Mouse (Mus musculus): ENCODE results near the gene 1600012H06Rik. TPM values are rescaled to one million over a fixed set of nuclear protein-coding genes. Genes with fewer than 3 reads are reported as not detected.
"Not testable (repeated sequence)": the region's sequence is repeated elsewhere in the genome, so short reads cannot be mapped to it uniquely, and the experiment has no call there.

1600012H06Rik gene
- total RNA-seq (2021) = 10 to 100 TPM; 13.2 to 15.8 TPM
- long read RNA-seq, experiment 1, transcript 1600012H06Rik-202 (2 exons, 2,523 nt) = minor isoform, 9 of 31 reads
- long read RNA-seq, experiment 1, transcript 1600012H06Rik-201 (2 exons, 2,506 nt) = major isoform, 13 of 31 reads
- long read RNA-seq, experiment 1, partial matches to known transcripts = 0 of 31 reads
- long read RNA-seq, experiment 1, other reads (novel, unspliced or antisense) = 9 of 31 reads
- long read RNA-seq, experiment 2, transcript 1600012H06Rik-201 (2 exons, 2,506 nt) = minor isoform, 8 of 33 reads
- long read RNA-seq, experiment 2, transcript 1600012H06Rik-202 (2 exons, 2,523 nt) = major isoform, 13 of 33 reads
- long read RNA-seq, experiment 2, partial matches to known transcripts = 0 of 33 reads
- long read RNA-seq, experiment 2, other reads (novel, unspliced or antisense) = 12 of 33 reads

DNA sequence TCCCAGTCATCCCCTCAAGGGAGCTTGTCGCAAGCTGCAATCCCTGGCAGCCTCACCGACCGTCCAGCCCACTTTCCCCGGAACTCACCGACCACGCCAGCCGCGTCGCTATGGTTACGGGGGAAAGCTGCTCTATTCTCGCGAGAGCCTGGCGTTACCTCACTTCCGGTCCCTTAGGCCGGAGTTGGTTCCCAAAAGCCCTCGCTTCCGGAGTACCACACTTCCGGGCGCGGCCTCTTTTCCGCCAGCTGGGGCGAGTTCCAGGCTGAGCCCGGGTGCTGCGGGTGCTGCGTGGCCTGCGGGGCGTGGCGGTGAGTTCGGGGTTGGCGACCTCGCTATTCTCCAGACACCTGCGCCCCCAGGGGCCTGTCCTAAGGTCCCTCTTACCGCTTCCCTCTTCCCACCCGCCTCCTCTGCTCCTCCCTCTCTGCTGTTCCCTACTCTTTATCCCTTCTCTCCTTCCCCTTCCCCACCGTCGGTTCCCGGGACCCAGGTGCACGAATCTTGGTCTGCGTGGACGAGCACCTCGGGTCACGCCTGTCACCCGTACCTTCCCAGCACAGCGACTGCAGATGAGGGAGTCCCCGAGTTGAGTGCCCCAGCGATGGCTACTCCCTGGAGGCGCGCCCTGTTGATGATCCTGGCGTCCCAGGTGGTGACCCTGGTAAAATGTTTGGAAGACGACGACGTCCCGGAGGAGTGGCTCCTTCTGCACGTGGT is at the start of gene 1600012H06Rik, which contains the start of gene Wdr27:
Gene 1600012H06Rik, plus strand, starts transcription at position 176 of the 720 bp plus-strand sequence.
Gene Wdr27, minus strand, starts transcription at position 150 of the 720 bp plus-strand sequence.
- DNase-seq = peak; percentile 100
- intact Hi-C loops (cut with DNase I; ENCODE audit: low total_unique reads) = no loop called here

DNA sequence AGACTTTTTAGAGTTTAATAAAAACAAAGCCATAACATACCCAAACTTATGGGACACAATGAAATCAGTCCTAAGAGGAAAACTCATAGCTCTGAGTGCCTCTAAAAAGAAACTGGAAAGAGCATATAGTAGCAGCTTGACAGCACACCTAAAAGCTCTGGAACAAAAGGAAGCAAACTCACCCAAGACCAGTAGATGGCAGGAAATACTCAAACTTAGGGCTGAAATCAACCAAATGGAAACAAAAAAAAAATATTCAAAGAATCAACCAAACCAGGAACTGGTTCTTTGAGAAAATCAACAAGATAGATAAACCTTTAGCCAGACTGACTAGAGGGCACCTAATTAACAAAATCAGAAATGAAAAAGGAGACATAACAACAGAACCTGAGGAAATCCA is 47.9 kb upstream of the 1600012H06Rik start:
- DNase-seq; intact Hi-C loops (cut with DNase I; ENCODE audit: low total_unique reads): not testable (repeated sequence)

DNA sequence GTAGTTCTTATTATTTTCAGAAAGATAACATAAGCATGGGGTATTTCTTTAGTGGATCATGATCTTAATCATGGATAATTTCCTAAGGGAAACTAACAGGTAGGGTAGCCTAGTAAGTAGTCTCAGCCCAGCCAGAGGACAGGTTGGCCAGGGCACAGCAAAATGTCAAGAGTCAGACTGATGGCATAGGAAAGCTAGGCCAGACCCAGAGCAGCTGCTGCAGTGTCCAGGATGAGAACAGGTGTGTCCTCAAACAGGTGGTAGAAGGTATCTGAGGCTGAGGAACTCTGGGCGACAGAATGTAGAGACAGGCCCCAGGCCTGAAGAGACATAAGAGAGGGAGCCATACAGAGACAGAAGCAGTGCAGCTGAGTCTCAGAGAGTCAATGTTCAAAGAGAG is 44.0 kb upstream of the 1600012H06Rik start:
- intact Hi-C loops (cut with DNase I; ENCODE audit: low total_unique reads) = no loop called here
- DNase-seq = no peak

DNA sequence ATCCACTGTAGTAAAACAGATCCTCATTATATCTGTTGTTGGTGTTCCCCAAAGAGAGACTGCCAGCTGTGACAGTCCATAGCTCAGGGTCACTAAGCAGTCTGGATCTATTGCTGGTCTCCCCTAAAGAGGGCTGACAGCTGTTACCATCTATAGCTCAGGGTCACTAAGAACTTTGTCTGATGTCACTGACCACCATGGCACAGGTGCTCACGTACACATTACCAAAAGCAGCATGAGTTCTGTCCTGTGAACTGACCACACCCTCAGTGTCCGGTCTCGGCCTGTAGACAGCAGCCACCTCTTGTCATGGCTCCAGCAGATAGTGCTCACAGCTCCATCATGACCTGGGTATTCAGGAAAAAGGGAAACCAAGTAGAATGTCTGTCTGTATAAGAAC is 39.8 kb upstream of the 1600012H06Rik start:
- DNase-seq = no peak
- intact Hi-C loops (cut with DNase I; ENCODE audit: low total_unique reads) = loop anchor here (10.0 kb wide), 1 partner anchor 668 kb away; no protein-coding TSS in a partner anchor

DNA sequence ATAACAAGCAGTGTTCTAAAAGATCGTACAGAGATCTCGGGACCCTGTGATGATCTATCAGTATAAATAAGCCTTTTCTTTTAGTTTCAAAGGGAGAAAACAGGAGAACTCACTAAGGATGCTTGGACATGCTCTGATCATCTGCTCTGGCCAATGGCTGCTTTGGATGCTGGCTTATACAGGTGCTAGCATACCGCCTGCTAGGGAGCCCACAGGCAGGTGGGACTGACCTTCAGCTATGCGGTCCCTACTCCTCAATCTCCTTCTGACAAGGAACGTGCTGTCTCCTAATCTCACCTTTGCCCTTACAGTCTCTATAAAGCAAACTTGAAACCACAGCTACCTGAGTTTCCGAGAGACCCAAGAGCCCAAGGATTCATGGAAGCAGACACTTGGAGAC is 38.8 kb upstream of the 1600012H06Rik start:
- DNase-seq = no peak
- intact Hi-C loops (cut with DNase I; ENCODE audit: low total_unique reads) = loop anchor here (2.0 to 10.0 kb wide), 2 partner anchors 379 to 669 kb away; no protein-coding TSS in a partner anchor

DNA sequence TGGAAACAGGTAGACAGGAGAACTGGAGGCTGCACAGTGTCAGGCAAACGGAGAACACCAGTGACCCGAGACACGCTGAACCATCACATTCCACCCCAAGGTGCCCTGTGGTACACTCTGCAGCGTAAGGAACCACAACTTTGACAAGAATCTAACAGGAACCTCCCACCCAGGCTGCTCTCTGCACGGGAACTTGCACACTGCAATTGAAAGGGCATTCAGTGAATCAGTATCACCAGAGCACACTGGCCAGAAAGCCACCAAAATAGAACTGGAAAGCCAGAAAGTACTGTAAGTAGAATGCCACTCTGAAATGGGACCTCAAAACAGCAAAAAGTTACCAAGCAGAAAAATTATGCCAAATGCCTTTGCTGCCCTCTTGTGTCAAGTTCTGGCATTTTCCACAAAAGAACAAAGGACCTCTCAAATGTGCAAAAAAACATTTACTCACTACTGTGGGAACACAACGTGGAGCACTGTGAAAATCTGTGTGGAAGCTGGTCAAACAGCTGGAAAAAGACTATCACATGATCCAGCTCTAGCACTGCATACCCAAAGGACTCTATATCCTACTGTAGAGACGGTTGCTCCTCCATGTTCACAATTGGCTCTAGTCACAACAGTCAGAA is 38.2 kb upstream of the 1600012H06Rik start:
- DNase-seq = peak; percentile 35
- intact Hi-C loops (cut with DNase I; ENCODE audit: low total_unique reads) = loop anchor here (2.0 to 10.0 kb wide), 3 partner anchors 362 to 670 kb away; no protein-coding TSS in a partner anchor

DNA sequence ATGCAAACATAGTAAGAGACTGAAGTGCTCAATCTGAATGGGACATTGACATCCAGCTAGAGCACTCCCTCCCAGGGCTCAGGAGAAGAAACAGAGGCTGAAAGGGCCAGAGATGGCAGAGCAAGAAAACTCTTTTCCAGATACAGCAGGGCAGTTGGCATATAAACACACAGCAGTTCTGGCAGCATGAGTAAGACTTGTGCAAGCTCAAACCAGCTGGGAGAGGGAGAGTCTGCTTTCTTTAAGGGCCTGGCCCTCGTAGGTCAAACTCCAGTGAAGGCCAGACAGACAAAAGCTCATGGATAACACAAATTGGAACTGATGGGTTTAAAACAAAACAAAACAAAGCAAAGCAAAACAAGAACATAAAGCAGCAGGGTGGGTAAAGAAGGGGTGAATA is 36.4 kb upstream of the 1600012H06Rik start:
- intact Hi-C loops (cut with DNase I; ENCODE audit: low total_unique reads) = loop anchor here (5.0 to 10.0 kb wide), 2 partner anchors 364 to 672 kb away; no protein-coding TSS in a partner anchor
- no peak for DNase-seq

DNA sequence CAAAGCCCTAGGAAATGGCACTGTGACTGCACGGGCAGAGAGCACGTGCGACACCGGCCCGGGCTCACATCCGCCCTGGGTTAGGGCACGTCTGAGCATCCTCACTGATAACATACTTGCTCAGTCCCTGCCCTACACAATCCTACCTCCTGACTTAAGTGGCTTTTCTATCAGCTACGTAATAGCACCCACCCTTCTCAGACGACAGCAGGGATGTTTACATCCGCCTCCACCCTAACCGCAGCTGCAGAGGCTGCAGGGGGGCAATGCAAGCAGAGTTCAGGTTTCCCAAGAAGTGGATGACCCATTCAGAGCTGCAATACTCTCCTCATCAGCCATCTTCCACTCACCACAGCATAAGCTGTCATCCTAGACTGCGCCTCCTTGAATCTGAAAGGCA is 35.8 kb upstream of the 1600012H06Rik start:
- intact Hi-C loops (cut with DNase I; ENCODE audit: low total_unique reads) = loop anchor here (5.0 to 10.0 kb wide), 2 partner anchors 365 to 672 kb away; no protein-coding TSS in a partner anchor

DNA sequence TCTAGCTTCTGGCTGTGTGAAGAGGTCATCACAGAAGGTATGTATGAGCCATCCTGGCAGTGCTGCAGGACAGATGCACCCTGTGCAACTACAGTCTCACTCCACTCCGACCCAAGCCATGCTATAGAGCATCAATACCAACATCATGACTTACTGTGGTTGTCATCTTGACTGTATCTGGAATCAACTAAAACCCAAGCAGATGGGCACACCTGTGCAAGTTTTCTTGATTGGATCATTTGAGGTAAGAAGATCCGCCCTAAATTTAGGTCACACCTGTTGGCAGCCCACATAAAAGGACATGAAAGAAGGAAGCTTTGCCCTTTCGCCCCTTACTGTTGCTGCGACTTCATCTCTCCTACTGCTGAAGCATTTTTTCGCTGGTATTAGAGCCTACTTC is 33.7 kb upstream of the 1600012H06Rik start:
- intact Hi-C loops (cut with DNase I; ENCODE audit: low total_unique reads) = loop anchor here (5.0 to 10.0 kb wide), 2 partner anchors 367 to 675 kb away; no protein-coding TSS in a partner anchor
- DNase-seq = no peak

More for the DNA sequence above, 35.8 kb upstream of the 1600012H06Rik start:
- no peak for DNase-seq

DNA sequence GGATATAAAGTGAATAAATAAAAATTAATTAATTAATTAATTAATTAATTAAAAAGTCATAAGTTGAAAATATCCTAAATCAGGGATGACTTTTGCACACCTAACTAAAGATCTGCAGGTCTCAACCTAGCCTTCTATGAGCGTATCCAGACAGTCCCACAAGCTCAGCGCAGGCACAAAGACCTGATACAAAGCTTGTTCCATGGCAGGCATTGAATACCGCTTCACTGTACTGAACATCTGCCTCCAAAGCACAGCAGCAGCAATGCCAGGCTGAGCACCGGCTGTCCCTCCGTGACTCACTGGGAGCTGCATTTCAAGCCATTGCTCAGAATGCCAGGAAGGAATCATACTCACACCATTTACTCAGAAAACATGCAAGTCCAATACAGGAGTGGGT is 32.2 kb upstream of the 1600012H06Rik start:
- intact Hi-C loops (cut with DNase I; ENCODE audit: low total_unique reads) = no loop called here
- DNase-seq = no peak

DNA sequence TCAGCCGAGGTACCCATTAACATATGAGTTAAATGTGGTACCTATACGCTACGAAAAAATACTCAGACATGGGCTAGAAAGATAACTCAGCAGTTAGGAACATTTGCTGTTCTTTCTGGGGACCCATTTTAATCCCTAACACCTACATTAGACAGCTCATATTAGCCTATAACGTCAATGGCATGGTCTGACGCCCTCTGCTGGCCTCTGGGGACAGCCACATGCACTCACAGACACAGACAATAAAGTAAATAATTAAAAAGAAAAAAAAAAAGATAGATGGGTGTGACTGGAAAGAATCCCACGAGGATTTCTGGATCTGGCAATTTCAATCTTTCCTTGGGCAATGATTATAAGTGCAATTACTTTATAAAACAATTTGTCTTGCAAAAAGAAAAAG is 30.6 kb upstream of the 1600012H06Rik start:
- intact Hi-C loops (cut with DNase I; ENCODE audit: low total_unique reads) = no loop called here
- no peak for DNase-seq

DNA sequence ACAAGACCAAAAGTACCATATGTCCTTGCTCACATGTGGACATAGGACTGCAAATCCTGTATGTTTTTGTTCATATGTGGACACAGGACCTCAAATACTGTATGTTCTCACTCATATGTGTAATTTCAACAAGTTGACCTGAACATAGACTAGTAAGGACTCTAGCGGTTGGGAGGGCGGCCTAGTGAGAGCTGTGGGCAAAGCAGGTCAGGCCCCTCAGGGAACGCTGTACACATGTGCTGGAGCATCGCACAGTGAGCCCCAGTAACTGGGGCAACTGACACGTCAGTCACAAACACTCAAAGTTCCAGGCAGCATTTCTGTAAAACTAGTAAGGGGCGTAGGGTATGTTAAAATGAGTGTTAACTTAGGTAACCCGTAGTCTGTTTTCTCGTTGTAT is 30.0 kb upstream of the 1600012H06Rik start:
- no peak for DNase-seq
- intact Hi-C loops (cut with DNase I; ENCODE audit: low total_unique reads) = no loop called here

DNA sequence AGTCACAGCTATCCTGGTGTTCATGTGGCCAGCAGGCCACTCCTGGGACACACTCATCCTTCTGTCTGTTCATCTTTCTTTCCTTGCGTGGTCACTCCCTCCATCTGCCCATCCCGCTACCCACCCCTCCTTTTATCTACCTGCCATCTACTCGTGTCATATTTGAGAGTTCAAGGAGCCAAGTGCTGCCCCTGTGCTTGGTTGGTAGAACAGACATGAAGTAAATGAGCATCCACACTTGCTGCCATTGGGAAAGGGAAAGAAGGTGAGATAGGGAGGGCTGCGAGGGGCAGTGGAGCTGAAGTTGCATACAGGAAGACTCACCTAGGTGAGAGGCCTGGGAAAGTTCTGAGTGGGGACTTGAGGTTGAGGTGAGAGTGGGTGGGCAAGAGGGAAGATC is 28.6 kb upstream of the 1600012H06Rik start:
- no peak for DNase-seq
- intact Hi-C loops (cut with DNase I; ENCODE audit: low total_unique reads) = no loop called here

DNA sequence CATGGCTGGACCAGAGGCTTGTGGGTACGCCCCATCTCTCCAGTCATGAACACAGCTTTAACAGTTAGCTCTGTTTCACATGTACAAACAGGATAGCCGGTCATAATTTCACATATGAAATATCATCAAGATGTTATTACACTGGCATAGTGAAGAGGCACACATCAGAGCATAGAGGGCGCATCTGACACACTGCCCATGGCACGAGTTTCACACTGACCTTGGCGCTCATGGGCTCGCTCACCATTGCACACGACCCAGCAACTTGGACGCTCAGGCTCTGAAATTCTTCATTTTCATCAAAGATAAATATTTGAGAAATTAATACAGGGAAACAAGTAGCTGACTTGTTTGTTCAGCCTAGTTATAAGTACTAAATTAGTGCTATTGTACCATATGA is 25.1 kb upstream of the 1600012H06Rik start:
- intact Hi-C loops (cut with DNase I; ENCODE audit: low total_unique reads) = no loop called here
- no peak for DNase-seq

DNA sequence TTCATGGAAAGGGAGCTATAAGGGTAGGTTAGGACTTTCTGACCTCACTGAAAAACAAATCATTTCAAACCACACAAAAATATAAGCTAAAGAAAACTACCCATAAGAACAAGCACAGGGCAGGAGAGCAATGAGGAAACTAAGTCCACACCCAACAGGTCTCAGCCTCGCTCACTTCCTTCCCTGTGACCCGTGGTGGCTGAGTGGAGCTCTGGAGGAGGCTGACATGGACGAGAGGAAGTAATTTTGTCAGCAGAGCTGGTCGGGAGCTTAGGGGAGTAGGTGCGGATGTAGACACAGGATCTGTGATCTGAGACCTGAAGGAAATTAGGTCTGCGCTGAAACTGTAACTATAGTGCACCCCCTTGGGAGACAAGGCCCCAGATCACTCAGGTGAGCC is 21.4 kb upstream of the 1600012H06Rik start:
- DNase-seq = no peak
- intact Hi-C loops (cut with DNase I; ENCODE audit: low total_unique reads) = no loop called here

DNA sequence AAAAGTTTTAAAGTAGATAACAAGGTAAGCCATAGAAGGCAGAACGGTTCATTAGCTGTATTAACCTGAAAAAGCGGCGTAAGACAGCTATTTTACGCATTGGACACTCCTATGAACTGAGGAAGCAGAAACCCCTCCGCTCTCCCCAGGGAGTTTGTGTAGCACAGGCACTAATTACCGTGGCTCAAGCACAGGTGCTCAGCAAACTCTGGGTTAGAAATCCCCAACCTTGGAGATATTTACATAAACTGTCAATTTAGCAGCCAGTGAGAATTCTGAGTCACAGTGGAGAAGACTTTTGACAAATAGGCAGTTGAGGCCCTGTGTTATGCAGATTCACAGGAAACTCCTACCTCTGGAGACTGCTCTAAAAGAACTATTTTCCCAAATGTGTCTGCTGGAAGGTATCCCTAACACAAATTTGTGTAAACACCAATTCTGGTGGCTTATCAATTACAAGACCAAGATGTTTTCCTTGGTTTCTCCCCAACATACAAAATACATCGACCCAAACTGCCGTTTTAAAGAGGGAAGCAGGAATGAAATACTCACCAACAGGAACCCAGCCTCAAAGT is 15.3 kb upstream of the 1600012H06Rik start:
- no peak for DNase-seq
- intact Hi-C loops (cut with DNase I; ENCODE audit: low total_unique reads) = no loop called here

DNA sequence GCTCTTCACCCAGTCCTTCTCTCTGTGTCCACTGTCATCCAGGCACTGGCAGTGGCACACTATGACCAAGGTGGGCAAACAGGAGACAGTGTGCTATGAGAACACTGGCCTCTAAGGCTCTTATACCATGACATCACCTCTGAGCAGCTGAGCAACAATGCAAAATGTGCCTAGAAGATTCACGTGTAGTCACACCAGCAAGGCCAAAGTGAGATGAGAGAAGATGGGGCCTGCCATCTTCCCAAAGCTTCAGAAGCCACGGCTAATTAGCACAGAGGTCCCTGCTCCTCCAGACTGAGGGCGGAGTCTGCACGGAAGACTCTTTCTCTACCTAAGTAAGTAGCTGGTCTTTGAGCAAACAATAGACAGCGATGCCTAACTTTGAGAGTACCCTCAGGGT is 14.4 kb upstream of the 1600012H06Rik start:
- DNase-seq = no peak
- intact Hi-C loops (cut with DNase I; ENCODE audit: low total_unique reads) = no loop called here

DNA sequence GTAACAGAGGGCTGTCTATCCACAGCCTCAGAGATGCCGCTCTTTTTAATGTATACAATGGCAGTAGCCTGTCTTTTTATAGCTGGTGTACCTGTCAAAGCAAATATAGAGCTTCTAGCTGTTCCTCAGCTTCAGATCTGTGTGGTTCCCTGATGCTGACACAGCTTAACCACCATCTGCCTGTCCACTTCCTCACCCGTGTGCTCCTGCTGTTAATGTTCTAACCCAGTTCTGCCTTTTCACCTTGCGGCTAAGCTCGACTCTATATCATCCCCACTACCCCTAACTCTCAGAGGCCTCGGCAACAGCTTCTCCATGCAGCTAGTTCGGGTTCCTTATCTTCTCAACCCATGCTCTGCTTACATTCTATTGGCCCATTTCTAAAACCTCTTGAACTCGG is 12.3 kb upstream of the 1600012H06Rik start:
- intact Hi-C loops (cut with DNase I; ENCODE audit: low total_unique reads) = no loop called here
- DNase-seq = no peak

DNA sequence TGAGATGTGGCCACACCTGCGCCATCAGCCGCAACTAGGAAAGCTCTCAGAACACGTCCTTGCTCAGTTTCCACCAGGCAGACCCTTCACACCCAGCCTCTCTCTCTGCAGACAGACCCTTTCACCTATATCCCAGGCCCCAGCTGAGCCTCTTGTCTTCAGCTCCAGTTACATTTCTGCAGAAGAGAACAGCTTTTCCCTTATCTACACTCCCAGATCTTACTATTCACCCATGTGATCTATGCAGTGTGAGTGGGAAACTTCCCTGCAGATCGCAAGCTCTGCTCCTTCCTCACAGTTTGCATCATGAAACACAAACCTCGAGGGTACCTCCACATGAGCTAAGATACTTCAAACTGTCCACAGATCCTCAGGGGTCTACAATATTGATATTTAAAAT is 11.5 kb upstream of the 1600012H06Rik start:
- intact Hi-C loops (cut with DNase I; ENCODE audit: low total_unique reads) = no loop called here
- DNase-seq = no peak
